Mouse (Mus musculus) common myeloid progenitor, adult 5-6 weeks (primary cell): ENCODE measurements at regions not wholly inside any gene's neighbourhood (a gene's known extent, or its start where the extent isn't known, plus 50 kb on each side); places are given as distances from the start of the nearest gene placed in this dataset.

ENCODE experiments used
- ATAC-seq: replicated peaks from 2 replicates; pipeline ENCODE4 v1.8.0; 2016; ENCODE audit warnings: low read depth, mild to moderate bottlenecking, moderate TSS enrichment, inconsistent platforms; ENCODE audit not compliant: poor library complexity, severe bottlenecking

- peak; percentile 85 for ATAC-seq
Observed at GRCm38 (mm10) chr10:117934797-117935196, 89.0 kb upstream of the Rap1b start.

GRCm38 (mm10) chr10:117938717-117939116 is 92.9 kb upstream of the Rap1b start:
- ATAC-seq, result no peak

- peak; percentile 57 for ATAC-seq
Observed at GRCm38 (mm10) chr10:117940441-117941265, 94.8 kb upstream of the Rap1b start.

GRCm38 (mm10) chr10:117941266-117941651 is 95.4 kb upstream of the Rap1b start:
- ATAC-seq, result no peak

- ATAC-seq, result no peak; the same call in 1 of the 2 replicates
Observed at GRCm38 (mm10) chr10:117943702-117944307, 98.0 kb upstream of the Rap1b start.

- ATAC-seq, result no peak
Observed at GRCm38 (mm10) chr10:117947191-117947590, 101.4 kb upstream of the Rap1b start.

GRCm38 (mm10) chr10:117947911-117948310 is 102.1 kb upstream of the Rap1b start:
- ATAC-seq, result no peak

- peak; percentile 55 for ATAC-seq
Observed at GRCm38 (mm10) chr10:117952116-117953025, 106.5 kb upstream of the Rap1b start.

GRCm38 (mm10) chr10:117953026-117953711 is 107.3 kb upstream of the Rap1b start:
- peak; percentile 70 for ATAC-seq

- ATAC-seq, result no peak
Observed at GRCm38 (mm10) chr10:117956174-117956950, 110.5 kb upstream of the Rap1b start.

- no peak for ATAC-seq
Observed at GRCm38 (mm10) chr10:117974706-117975105, 128.9 kb upstream of the Rap1b start.

GRCm38 (mm10) chr10:117975467-117975866 is 129.6 kb upstream of the Rap1b start:
- ATAC-seq, result no peak

GRCm38 (mm10) chr10:117979091-117979490 is 133.3 kb upstream of the Rap1b start:
- no peak for ATAC-seq

- peak; percentile 73 for ATAC-seq
Observed at GRCm38 (mm10) chr10:117982611-117983210, 136.9 kb upstream of the Rap1b start.

GRCm38 (mm10) chr10:117983271-117983670 is 137.4 kb upstream of the Rap1b start:
- ATAC-seq, result peak; percentile 59

- no peak for ATAC-seq
Observed at GRCm38 (mm10) chr10:117984784-117985602, 139.2 kb upstream of the Rap1b start.

- no peak for ATAC-seq
Observed at GRCm38 (mm10) chr10:117987620-117988019, 141.8 kb upstream of the Rap1b start.

GRCm38 (mm10) chr10:117988076-117988475 is 142.2 kb upstream of the Rap1b start:
- ATAC-seq, result 0 out of 2 replicates have a peak, but pooled peaks have one; percentile 25
